Comparison of ENCODE assay signal across 9 mouse cellular contexts in genomic region chr3:52267293-52267651, GRCm38 (mm10). TPM values are rescaled to one million over a fixed set of nuclear protein-coding genes. Genes with fewer than 3 reads are reported as not detected.
DNase-seq lines count a peak whose midpoint lies in the region; ATAC-seq and TF ChIP-seq lines count a peak whose summit lies in the region.
"Had no signal": no experiment of that assay in that cellular context is flagged by ENCODE, and none has a peak within 500 bp of the region (broad histone marks: within the 10 kb centered on the region; RNA-seq: fewer than 3 reads in every experiment).

No protein-coding gene starts in this region.

- no peak for TF ChIP-seq POLR2A in heart, adult 2 months (IDR thresholded peaks at IDR 0.05; ENCODE audit: insufficient read depth, low read depth, low read length)

- no peak for ATAC-seq in hindbrain, embryonic 14.5 days (ENCODE audit: low FRiP score)
- no peak for ATAC-seq in stomach, embryonic 16.5 days (ENCODE audit: insufficient read depth, low FRiP score)

- peak overlapping the region; percentile 94 for H3K4me2 ChIP-seq in hindbrain, embryonic 14.5 days (replicated peaks)
- H3K4me2 ChIP-seq in stomach, embryonic 16.5 days (ENCODE audit: low read depth, low read length), result peak overlapping the region; percentile 98

- H3K27ac ChIP-seq in heart, adult 2 months, result peak overlapping the region; percentile 89
- no peak overlapping the region for H3K27ac ChIP-seq in hindbrain, embryonic 14.5 days
- peak overlapping the region; percentile 2; the same call in 1 of the 2 replicates for H3K27ac ChIP-seq in stomach, embryonic 16.5 days (ENCODE audit: low read length)

- no peak for TF ChIP-seq EP300 in heart, adult 2 months (IDR thresholded peaks at IDR 0.05; ENCODE audit: insufficient read depth, low read depth, low read length)

- no peaks in the 10 kb centered on the region for H3K27me3 ChIP-seq in heart, adult 2 months (ENCODE audit: control insufficient read depth, insufficient read depth, low read length)
- H3K27me3 ChIP-seq in hindbrain, embryonic 14.5 days (ENCODE audit: control insufficient read depth, insufficient read depth, low read length), result peaks cover 74% of the 10 kb centered on the region
- no peaks in the 10 kb centered on the region for H3K27me3 ChIP-seq in stomach, embryonic 16.5 days (ENCODE audit: control insufficient read depth, insufficient read depth, low read length)

- H3K9me3 ChIP-seq in hindbrain, embryonic 14.5 days (ENCODE audit: control insufficient read depth, low read length), result no peaks in the 10 kb centered on the region
- no peaks in the 10 kb centered on the region for H3K9me3 ChIP-seq in stomach, embryonic 16.5 days (replicated peaks; ENCODE audit: control insufficient read depth, low read length)

- H3K4me1 ChIP-seq in heart, adult 2 months (ENCODE audit: control insufficient read depth, insufficient read depth, low read length), result peaks cover 4% of the 10 kb centered on the region
- H3K4me1 ChIP-seq in hindbrain, embryonic 14.5 days (replicated peaks; ENCODE audit: control insufficient read depth, insufficient read depth, low read length), result peaks cover 19% of the 10 kb centered on the region; the same call in 1 of the 2 replicates
- H3K4me1 ChIP-seq in stomach, embryonic 16.5 days (ENCODE audit: control insufficient read depth, insufficient read depth, low read length), result peaks cover 13% of the 10 kb centered on the region

- no peak for DNase-seq in heart, adult 2 months
- no peak for DNase-seq in heart, adult 11 months
- DNase-seq in c-Kit-positive CD71-positive TER-119-negative erythroid progenitor cells, embryonic 14.5 days (ENCODE audit: low read depth), result peak; percentile 40
- no peak for DNase-seq in hindbrain, embryonic 14.5 days (ENCODE audit: low spot score)
- DNase-seq in lung, postnatal 25 days (ENCODE audit: low spot score), result peak; percentile 39
- no peak for DNase-seq in yolk sac, embryonic 10.5 days (ENCODE audit: low spot score)
- no peak for DNase-seq in adrenal gland, postnatal 4 days (ENCODE audit: low spot score in 2 of 2)

- H3K4me3 ChIP-seq in heart, adult 2 months, result peak overlapping the region; percentile 76
- H3K4me3 ChIP-seq in hindbrain, embryonic 14.5 days (replicated peaks; ENCODE audit: low read length), result peak overlapping the region; percentile 78
- peak overlapping the region; percentile 87 for H3K4me3 ChIP-seq in stomach, embryonic 16.5 days (replicated peaks; ENCODE audit: low read length)

- TF ChIP-seq CTCF in heart, adult 2 months (IDR thresholded peaks at IDR 0.05), result no peak

- WGBS in heart, adult 2 months, result 1% methylated on average over 15 of the region's 15 CpGs
- WGBS in hindbrain, embryonic 14.5 days, result under 1% methylated on average over 15 of the region's 15 CpGs
- WGBS in stomach, embryonic 16.5 days, result 2% methylated on average over 15 of the region's 15 CpGs

- intact Hi-C loops in heart, adult 2 months (cut with DNase I), result loop anchor here (2.0 to 5.0 kb wide), 5 partner anchors 75 to 420 kb away; no protein-coding TSS in a partner anchor

- H3K9ac ChIP-seq in heart, adult 2 months (ENCODE audit: low read depth, low read length), result peak overlapping the region; percentile 80
- H3K9ac ChIP-seq in hindbrain, embryonic 14.5 days, result peak overlapping the region; percentile 57; the same call in 1 of the 2 replicates
- peak overlapping the region; percentile 81 for H3K9ac ChIP-seq in stomach, embryonic 16.5 days (ENCODE audit: low read length)

- H3K79me2 ChIP-seq in heart, adult 2 months (replicated peaks; ENCODE audit: control insufficient read depth, insufficient read depth, low read length), result peaks cover 2% of the 10 kb centered on the region

- peaks cover 13% of the 10 kb centered on the region for H3K36me3 ChIP-seq in heart, adult 2 months (ENCODE audit: control insufficient read depth, insufficient read depth, low read length)
- H3K36me3 ChIP-seq in hindbrain, embryonic 14.5 days (replicated peaks; ENCODE audit: control insufficient read depth, insufficient read depth), result no peaks in the 10 kb centered on the region
- no peaks in the 10 kb centered on the region for H3K36me3 ChIP-seq in stomach, embryonic 16.5 days (ENCODE audit: control insufficient read depth, insufficient read depth, low read length)
- H3K36me3 ChIP-seq: G1E had no signal

RNA-seq across cellular contexts. Expression of gene Foxo1, which starts 0.9 kb away (rescaled TPM):
- total RNA-seq in heart, adult 2 months (2021), result 10 to 100 TPM; 12.2 to 12.9 TPM
- polyA plus RNA-seq in heart, adult 2 months (2012; rRNA removed), result 7.7 and 10.7 TPM in 2 replicates
- 3.9 TPM in 2 replicates for polyA plus RNA-seq in hindbrain, embryonic 14.5 days (2014; fragmentation: Nextera tagmentation; extraction: Ambion mirVana)
- 4.4 and 5.1 TPM in 2 replicates for polyA plus RNA-seq in stomach, embryonic 16.5 days (2015; fragmentation: Nextera tagmentation; extraction: Ambion mirVana)
- 10 to 100 TPM; 21.2 to 21.8 TPM for total RNA-seq in adrenal gland, postnatal 4 days (2021)
- polyA plus RNA-seq: G1E had no signal

Comparison
In these comparisons a context has a peak if more than half of its experiments do, and no peak if none do; other contexts are left out.
1. DNase-seq: peak in c-Kit-positive CD71-positive TER-119-negative erythroid progenitor cells, embryonic 14.5 days (single experiment) and lung, postnatal 25 days (single experiment); none in heart, adult 2 months (0 of 2), heart, adult 11 months (single experiment), hindbrain, embryonic 14.5 days (single experiment), yolk sac, embryonic 10.5 days (single experiment) and adrenal gland, postnatal 4 days (0 of 2).
2. Peak in every context shown above with its lines, with median percentiles within 50 percentile points of each other: H3K4me3 ChIP-seq and H3K9ac ChIP-seq.